Mouse (Mus musculus) v-Abl transformed pro-B cells (cell line): Measurements from ENCODE around the gene Bpifa1.
"Not testable (repeated sequence)": the region's sequence is repeated elsewhere in the genome, so short reads cannot be mapped to it uniquely, and the experiment has no call there.

Source experiments
- in situ Hi-C, 2 experiments: fragments of 400-800 bp; cut with MboI; formaldehyde crosslinking; loops; one replicate each; pipeline ENCODE4 v1.15.1; 2025; ENCODE audit not compliant: unreplicated experiment in 2 of 2

Bpifa1 gene

GRCm38 (mm10) chr2:154142580-154142979 is at the start of gene Bpifa1:
Gene Bpifa1 (plus strand): TSS chr2:154142880.
- in situ Hi-C loops = no loop called here

- in situ Hi-C loops = no loop called here
Measured at GRCm38 (mm10) chr2:154097734-154098133, 44.9 kb upstream of the Bpifa1 start.

- in situ Hi-C loops = no loop called here
Measured at GRCm38 (mm10) chr2:154117381-154117780, 25.3 kb upstream of the Bpifa1 start.

GRCm38 (mm10) chr2:154130120-154130519 is 12.6 kb upstream of the Bpifa1 start, which contains the start of gene Bpifa3:
Gene Bpifa3 (plus strand): TSS chr2:154130336.
- in situ Hi-C loops = no loop called here

GRCm38 (mm10) chr2:154143735-154144134 is 1.1 kb downstream of the Bpifa1 start:
- in situ Hi-C loops = no loop called here

- in situ Hi-C loops = no loop called here
Measured at GRCm38 (mm10) chr2:154147496-154147895, 4.8 kb downstream of the Bpifa1 start.

GRCm38 (mm10) chr2:154158433-154158832 is 15.8 kb downstream of the Bpifa1 start:
- in situ Hi-C loops = no loop called here

GRCm38 (mm10) chr2:154162307-154162706 is 19.6 kb downstream of the Bpifa1 start, which contains the start of gene Bpifa5:
Gene Bpifa5 (plus strand): TSS chr2:154162607.
- in situ Hi-C loops = no loop called here

- in situ Hi-C loops = no loop called here
Measured at GRCm38 (mm10) chr2:154163306-154163705, 20.6 kb downstream of the Bpifa1 start.

- in situ Hi-C loops = no loop called here
Measured at GRCm38 (mm10) chr2:154169172-154169571, 26.5 kb downstream of the Bpifa1 start.

GRCm38 (mm10) chr2:154171621-154172020 is 28.9 kb downstream of the Bpifa1 start:
- in situ Hi-C loops = no loop called here

GRCm38 (mm10) chr2:154173313-154173712 is 30.6 kb downstream of the Bpifa1 start:
- in situ Hi-C loops = no loop called here

- in situ Hi-C loops = not testable (repeated sequence)
Measured at GRCm38 (mm10) chr2:154181900-154182299, 39.2 kb downstream of the Bpifa1 start.

- in situ Hi-C loops = not testable (repeated sequence)
Measured at GRCm38 (mm10) chr2:154183061-154183460, 40.4 kb downstream of the Bpifa1 start.

- in situ Hi-C loops = no loop called here
Measured at GRCm38 (mm10) chr2:154185319-154185718, 42.6 kb downstream of the Bpifa1 start.

GRCm38 (mm10) chr2:154185748-154186147 is 43.1 kb downstream of the Bpifa1 start:
- in situ Hi-C loops = no loop called here

- in situ Hi-C loops = no loop called here
Measured at GRCm38 (mm10) chr2:154187468-154187867, 44.8 kb downstream of the Bpifa1 start.

- in situ Hi-C loops = no loop called here
Measured at GRCm38 (mm10) chr2:154189877-154190434, 47.3 kb downstream of the Bpifa1 start.

- in situ Hi-C loops = no loop called here
Measured at GRCm38 (mm10) chr2:154190546-154191258, 48.0 kb downstream of the Bpifa1 start, which contains the start of gene Bpifb1. Gene Bpifb1 (plus strand): TSS chr2:154190818.

- in situ Hi-C loops = no loop called here
Measured at GRCm38 (mm10) chr2:154192141-154192540, 49.5 kb downstream of the Bpifa1 start.

GRCm38 (mm10) chr2:154193071-154193470 is 50.4 kb downstream of the Bpifa1 start:
- in situ Hi-C loops = no loop called here

- in situ Hi-C loops = no loop called here
Measured at GRCm38 (mm10) chr2:154193994-154194504, 51.4 kb downstream of the Bpifa1 start.
